Mouse (Mus musculus) fibroblast of lung, adult 2 months (primary cell): Measurements from ENCODE around the gene Dusp6.

ENCODE experiments used
- DNase-seq: peaks from one replicate; pipeline ENCODE4 v3.0.0-alpha.2; 2011; ENCODE audit warnings: low read depth

Gene Dusp6

DNA sequence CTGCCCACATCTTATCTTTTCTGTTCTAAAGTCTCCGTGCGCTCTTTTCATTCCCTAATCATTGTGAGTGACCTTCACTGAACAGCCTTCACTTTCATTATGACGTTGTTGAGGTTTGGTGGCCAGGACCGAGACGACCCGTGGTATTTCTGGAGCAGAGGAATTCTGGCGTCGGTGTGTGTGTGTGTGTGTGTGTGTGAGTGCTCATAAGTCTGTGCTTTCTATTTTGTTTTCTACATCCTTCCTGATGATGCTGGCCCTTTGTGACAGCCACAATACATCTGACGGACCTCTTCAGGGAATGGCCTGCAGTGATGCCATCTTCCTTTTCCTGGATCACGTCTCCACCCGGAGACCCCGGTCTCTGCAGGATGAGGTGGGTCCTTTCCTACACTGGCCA is 11.6 kb downstream of the Dusp6 start:
- DNase-seq, result no peak

GRCm38 (mm10) chr10:99279067-99279880 is 16.2 kb downstream of the Dusp6 start:
- no peak for DNase-seq

DNA sequence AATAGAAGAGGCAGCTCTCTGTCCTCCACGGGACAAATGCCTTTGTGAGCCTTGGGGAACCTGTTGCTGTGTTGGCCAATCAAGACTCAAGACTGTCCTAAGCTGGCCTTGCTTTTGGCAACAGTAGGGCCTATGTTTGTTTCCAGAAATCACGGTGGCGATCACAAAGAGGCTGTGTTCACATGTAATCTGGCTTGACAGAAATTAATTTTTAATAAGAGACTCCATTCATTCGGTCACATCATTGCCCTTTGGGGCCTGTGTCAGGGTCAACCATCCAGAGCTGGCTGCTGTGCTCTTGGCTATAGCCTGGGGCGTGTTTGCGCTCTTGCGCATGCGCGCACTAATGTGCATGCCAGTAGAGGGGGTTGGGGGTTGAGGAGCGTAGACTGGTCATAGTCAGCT is 21.0 kb downstream of the Dusp6 start:
- no peak for DNase-seq

- no peak for DNase-seq
These were observed 21.9 kb downstream of the Dusp6 start for GRCm38 (mm10) chr10:99284918-99285317.

DNA sequence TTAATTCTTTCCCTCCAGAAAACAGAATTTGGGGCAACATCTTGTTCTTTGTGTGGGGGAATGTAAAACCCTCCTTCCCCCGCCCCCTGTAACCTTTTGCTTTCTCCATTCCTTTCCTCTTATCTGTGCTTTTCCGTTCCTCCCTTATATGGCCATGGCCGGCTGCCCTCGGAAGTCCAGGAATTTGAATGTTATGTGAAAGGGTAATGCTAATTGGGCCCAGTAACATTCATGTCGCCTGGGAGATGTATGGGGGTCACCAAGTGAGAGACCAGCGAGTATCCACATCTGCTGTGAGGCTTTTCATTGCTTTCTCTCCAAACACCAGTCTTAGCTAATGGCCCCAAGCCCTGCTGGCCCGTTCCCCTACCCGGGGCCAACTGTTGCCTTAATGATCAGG is 22.7 kb downstream of the Dusp6 start:
- no peak for DNase-seq

DNA sequence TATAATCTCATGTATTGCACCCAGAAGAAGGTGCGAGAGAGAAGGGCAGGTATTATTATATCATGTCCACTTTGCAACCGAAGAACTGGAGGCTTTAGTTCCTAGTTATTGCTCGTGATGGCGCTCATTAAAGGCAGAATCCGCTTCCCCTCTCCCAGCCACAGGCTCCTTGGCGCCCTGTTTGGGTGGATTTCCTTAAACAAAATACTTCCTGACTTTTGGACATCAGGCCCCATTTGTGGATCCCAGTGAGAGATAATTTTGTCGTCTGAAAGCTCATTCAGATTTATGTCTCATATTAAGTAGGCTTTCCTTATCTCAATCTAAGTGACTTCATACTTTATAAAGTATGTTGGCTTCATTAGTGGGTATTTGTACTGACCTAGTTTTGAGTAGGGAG is 23.2 kb downstream of the Dusp6 start:
- DNase-seq, result no peak

DNA sequence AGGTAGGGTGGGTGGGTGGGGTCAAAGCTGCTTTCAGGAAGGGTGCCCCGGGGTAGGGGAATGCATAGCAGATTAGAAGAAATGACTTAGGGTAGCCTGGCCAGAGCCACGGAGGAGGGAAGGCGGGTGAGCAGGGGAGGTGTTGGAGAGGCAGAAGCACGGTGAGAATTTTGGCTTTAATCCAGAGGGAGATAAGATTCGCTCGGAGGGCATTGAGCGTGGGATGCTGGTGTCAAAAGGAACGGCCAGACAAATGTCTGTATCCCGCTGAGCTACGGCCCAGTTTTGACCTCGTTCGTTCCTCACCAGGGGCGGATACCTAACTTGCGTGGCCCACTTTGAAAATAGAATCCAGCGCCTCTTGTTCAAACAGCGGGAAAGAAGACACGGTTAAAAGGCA is 23.8 kb downstream of the Dusp6 start:
- DNase-seq, result no peak

- no peak for DNase-seq
These were observed 24.2 kb downstream of the Dusp6 start for GRCm38 (mm10) chr10:99287206-99287605.

DNA sequence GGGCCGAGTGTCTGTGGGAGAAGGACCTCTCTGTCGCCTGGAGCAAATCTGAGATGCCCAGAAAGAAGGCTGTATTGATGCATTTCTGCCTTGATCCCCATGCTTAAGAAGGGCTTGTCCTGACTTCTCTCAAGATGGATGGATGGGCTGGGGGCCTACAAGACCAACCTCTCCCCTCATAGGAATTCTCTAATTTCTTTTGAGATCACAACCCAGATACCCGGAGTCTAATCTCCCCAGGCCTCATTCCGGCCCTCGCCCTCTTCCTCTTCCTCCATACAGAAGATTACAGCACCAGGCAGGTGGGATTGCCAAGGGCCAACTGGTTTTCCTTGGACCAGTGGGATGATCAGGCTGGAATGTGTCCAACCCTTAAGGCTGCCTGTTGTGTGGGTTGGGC is 26.1 kb downstream of the Dusp6 start:
- DNase-seq, result no peak

GRCm38 (mm10) chr10:99293111-99293640 is 30.1 kb downstream of the Dusp6 start:
- DNase-seq, result no peak

DNA sequence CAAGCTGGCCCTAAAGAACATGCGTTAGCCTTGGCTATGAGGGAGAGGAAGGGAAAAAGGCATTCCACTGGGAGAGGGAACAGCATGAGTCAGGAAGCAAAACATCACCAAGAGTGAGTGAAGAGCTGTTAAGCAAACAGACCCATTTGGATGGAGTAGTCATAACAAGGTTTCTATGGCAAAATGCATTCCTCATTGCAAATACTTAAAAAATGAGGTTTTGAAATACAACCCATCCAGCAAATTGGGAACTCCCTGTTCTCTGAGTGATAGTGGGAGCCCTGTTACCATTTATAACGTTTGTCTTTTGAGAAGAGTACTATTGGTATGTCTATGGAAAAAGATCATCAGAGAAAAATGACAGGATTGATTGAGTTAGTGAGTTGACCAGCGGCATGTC is 34.7 kb downstream of the Dusp6 start:
- DNase-seq, result peak; percentile 29

DNA sequence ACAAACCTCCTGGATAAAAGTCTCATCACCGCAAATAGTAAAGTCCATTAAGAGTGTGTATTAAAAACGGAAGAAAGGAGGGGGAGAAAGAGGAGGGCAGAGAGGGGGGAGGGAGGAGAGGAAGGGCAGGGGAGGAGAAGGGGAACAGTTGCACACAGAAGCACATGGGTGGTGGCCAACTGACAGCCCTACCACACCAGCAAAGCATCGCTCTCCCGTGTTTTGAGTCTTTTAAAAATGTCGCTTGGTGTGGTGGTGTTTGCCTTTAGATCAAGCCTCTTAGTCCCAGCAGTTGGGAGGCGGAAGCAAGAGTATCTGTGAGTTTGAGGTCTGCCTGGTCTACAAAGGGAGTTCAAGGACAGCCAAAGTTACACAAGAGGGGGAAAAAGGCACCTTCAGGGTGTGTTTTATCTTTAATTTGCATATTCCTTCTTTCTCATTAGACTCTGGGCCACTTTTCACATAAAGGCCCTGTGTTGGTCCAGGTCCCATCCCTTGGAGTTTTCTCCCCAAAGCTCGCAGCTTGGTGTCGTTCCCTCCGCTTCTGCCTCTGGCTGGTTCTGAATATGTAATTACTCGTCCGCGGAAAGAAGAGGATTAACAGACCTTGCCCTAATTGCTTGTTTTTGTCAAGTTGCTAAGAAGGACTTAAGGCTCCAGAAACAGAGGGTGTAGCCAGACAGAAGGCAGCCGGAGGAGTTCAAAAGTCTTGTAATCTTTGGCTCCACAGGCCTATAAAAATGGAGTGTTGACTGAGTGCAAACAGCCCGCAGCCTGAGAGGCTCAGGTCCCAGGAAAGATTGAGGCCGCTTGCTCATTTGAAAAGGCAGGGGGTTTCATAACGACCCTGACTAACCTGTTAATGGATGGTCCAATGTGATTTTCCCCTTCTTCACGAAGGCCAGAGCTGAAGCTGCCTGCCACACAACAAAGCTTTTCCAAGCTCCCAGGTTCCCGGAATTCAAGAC is 35.6 kb downstream of the Dusp6 start:
- no peak for DNase-seq

- no peak for DNase-seq
These were observed 36.3 kb downstream of the Dusp6 start for GRCm38 (mm10) chr10:99299303-99299702.

DNA sequence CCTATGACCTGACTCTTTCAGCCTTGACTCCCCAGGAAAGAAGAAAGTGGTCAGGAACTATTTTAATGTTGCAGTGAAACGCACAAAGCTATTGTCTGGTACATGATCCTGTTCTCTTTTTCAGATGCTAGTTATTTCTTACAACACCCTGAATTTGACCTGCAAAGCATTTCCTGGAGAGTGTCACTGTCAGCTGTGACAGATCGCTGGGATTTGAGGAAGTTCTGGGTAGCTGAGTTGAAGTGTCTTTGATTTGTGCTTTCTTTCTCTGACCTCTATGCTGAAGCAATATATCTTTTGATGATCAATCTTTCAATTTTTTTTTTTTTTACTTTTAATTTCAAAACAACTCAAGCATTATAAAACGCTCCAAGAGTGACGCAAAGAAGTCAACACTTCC is 39.0 kb downstream of the Dusp6 start:
- no peak for DNase-seq

DNA sequence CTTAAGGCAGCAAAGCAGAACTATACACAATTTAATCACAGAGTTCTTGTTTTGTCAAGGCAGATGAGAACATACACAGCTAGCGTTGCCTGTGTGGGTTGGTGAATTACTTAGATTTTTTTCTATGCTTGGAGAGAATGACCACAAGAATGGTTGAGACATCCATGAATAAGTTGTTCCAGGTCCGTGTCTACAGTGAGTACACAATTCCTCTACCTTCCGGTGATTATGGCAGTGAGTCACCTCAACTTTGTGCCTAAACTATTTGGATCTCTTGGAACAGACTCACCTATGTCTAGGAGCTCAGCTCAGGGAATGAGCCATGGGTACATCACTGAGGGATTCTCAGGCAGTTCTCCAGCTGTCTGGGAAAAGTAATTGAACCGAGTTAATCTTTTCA is 45.8 kb downstream of the Dusp6 start:
- DNase-seq, result peak; percentile 12

DNA sequence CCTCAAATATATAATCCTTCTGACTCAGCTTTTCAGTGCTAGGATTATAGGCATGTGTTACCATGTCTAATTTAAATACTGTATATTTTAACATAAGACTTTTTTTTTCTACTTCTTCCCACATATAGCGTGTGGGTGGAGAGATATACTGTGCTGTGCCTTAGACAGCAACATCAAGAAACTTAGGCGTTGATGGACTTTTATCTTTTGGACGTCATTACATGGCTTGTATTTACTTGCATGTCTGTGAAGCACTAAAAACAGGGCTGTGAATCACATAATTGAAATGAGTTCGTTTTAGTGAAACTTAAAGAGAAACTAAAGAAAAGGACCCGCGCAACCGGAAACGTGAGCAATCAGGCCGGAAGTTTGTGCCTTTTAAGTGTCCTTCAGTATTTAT is 46.6 kb downstream of the Dusp6 start:
- DNase-seq, result no peak

DNA sequence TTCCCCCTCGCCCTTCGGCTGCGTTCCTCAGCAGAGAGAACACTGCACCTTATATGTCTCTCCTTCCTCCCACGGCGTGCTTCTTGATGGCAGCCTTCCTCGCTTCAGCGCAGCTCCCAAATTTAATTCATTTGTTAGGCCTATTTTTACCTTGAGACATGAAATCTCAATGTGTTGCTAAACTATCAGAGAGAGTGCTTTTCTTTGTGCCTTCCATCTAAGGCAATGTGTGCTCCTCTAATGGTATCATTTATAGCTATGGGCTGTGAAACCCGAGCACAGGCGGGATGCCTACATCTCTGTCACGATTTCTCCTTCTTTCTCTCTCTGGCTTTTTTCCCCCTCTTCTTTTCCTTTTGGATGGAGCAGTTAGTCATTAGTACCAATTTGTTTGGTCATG is 47.2 kb downstream of the Dusp6 start:
- DNase-seq, result no peak

GRCm38 (mm10) chr10:99311956-99312355 is 48.9 kb downstream of the Dusp6 start:
- no peak for DNase-seq

- DNase-seq, result no peak
These were observed 51.3 kb downstream of the Dusp6 start for GRCm38 (mm10) chr10:99314366-99314765.

DNA sequence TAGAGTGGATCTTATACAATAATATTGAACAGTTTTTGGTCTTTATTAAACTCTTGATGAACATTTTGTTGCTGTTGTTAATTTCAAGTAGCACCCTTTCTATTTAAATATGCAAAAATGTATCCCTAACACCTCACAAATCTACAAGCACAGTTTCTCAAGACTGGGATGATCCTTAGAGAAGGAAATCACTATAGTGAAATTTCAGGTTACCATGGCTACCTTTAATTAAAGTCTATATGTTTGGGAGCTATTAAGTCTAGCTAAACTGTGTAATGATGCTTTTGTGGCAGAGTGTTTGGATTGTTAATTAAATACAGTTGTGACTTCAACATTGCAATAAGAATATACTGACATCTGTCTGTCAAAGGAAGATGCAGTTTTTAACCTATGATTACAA is 54.0 kb downstream of the Dusp6 start:
- DNase-seq, result no peak
